Mouse (Mus musculus) cerebellum, postnatal 25 days (tissue): ENCODE measurements at regions not wholly inside any gene's neighbourhood (a gene's known extent, or its start where the extent isn't known, plus 50 kb on each side); places are given as distances from the start of the nearest gene placed in this dataset.

ENCODE experiments used
- DNase-seq, 2 experiments: peaks; one replicate each; pipeline ENCODE4 v3.0.0; 2021; ENCODE audit warnings: mixed read lengths in 2 of 2

GRCm38 (mm10) chr9:98690839-98691516 lies 89.5 kb upstream of the Mrps22 start:
- DNase-seq = peak in 1 of 2 experiments; percentile 5

- no peak for DNase-seq
Observed at GRCm38 (mm10) chr9:98685548-98685947, 84.1 kb upstream of the Mrps22 start.

GRCm38 (mm10) chr9:98684336-98684735 lies 82.9 kb upstream of the Mrps22 start:
- no peak for DNase-seq

GRCm38 (mm10) chr9:98675612-98676011 lies 74.2 kb upstream of the Mrps22 start:
- DNase-seq = no peak

- DNase-seq = no peak
Observed at GRCm38 (mm10) chr9:98673461-98674114, 72.1 kb upstream of the Mrps22 start.

- no peak for DNase-seq
Observed at GRCm38 (mm10) chr9:98672361-98672760, 70.9 kb upstream of the Mrps22 start.

- no peak for DNase-seq
Observed at GRCm38 (mm10) chr9:98668423-98669330, 67.2 kb upstream of the Mrps22 start.

GRCm38 (mm10) chr9:98667072-98667471 lies 65.6 kb upstream of the Mrps22 start:
- DNase-seq = no peak

- no peak for DNase-seq
Observed at GRCm38 (mm10) chr9:98663011-98663410, 61.6 kb upstream of the Mrps22 start.

GRCm38 (mm10) chr9:98651681-98652080 lies 50.2 kb upstream of the Mrps22 start:
- no peak for DNase-seq
